Mouse (Mus musculus) c-Kit-positive CD71-negative TER-119-negative erythroid progenitor cells, embryonic 14.5 days (primary cell): ENCODE measurements around the gene Iqck.

Experiments used
- DNase-seq: peaks from one replicate; pipeline ENCODE4 v3.0.0-alpha.2; 2013; ENCODE audit warnings: low read depth

Gene Iqck

DNA sequence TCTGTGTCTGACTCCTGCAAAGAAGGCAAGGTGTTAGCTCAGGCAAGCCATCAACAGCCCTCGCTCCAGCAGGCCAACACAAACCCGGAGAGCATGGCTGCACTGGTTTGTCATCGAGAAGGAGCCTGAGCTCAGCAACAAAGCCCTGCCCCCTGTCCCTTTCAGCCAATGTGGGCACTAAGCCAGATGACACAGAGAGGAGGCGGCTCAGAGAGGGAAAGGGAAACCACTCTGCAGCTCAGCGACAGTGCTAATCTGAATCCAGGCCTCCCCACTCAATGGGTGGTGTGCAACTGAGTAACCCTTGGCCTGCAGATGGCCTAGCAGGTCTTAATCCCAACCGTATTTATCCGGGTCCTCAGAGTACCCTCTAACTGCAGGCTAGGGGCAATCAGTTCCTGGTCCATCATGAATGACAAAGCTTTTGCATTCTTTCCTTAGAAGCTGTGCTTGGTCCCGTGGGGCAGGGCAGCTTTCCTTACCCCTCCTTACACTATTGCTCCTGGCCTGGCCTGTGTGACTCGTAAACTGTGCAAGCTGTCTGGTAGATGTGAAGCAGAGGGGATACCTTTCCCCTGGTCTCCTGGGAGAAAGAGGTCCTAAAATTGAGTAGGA is 4.8 kb upstream of the Iqck start:
- DNase-seq: no peak

DNA sequence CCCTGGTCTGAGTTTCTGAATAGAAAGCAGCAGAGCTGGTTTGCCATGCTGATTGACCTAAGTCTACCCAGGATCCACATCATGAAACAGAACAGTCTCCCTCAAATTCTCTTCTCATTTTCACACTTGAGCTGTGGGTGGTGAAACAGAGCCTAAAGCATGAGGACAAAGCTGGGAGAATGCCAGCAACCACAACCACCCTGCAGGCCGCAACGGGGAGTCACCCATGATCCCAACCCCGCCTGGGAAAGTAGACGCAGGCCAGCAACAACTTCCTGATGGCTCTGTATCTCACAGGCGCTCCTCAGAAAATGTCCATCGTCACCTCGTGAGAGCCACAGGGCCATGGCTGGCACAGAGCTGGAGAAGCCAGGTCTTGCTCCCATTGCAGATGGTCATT is 4.0 kb upstream of the Iqck start:
- no peak for DNase-seq

- DNase-seq: no peak
Measured at GRCm38 (mm10) chr7:118852611-118853010, 2.9 kb upstream of the Iqck start.

DNA sequence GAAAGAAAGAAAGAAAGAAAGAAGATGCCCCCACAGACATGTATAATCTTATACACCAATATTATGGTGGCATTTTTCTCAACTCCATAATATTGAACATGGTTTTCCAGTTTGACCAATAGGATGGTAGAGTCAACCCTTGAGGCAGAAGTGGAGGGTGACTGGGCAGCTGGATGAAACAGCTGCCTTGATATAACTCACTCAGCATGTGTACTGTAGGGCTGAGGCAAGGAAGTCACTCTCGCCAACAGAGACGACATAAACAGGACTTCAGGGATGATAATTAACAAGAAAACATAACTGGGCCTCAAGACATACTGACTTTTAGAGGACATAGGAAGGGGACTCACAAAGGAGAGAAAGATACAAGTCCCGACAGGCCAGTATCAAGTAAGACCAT is 946 bp upstream of the Iqck start:
- no peak for DNase-seq

GRCm38 (mm10) chr7:118855877-118856304 is 339 bp downstream of the Iqck start, which contains the start of gene Knop1:
TSS of gene Knop1 (minus strand) at chr7:118856254.
- DNase-seq: no peak

DNA sequence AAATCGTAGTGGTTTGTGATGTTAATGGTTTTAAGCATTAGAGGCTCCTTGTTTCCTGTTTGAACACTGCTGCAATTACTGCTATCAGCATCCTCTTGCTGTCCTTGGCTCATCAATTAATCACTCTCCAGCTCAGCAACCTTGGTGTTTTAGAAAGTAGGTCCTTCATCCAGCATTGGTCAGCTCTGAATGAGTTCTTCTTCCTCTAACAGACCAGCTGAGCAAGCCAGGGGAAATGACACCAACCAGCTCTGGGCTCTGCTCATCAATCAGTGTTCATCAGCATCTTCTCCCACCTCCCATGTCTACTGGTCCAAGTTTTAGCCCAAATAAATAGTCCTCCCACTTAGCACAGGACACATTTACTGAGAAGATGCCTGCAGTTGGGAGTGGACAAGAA is 3.1 kb downstream of the Iqck start:
- DNase-seq: no peak

DNA sequence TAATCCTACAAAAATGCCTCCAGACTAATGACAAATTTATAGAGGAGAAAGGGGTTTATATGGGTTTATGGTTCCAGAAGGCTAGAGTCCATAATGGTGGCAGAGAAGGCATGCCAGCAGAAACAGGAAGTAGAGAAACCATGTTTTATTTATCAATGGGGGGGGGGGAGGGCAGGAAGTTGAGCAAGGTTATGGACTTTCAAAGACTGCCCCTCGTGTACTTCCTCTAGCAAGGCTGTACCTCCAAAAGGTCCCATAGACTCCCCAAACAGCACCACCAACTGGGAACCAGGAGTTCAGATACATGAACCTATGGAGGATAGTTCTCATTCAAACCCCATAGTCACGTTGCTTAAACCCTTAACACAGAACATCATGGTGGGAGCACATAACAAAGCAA is 9.8 kb downstream of the Iqck start:
- no peak for DNase-seq

DNA sequence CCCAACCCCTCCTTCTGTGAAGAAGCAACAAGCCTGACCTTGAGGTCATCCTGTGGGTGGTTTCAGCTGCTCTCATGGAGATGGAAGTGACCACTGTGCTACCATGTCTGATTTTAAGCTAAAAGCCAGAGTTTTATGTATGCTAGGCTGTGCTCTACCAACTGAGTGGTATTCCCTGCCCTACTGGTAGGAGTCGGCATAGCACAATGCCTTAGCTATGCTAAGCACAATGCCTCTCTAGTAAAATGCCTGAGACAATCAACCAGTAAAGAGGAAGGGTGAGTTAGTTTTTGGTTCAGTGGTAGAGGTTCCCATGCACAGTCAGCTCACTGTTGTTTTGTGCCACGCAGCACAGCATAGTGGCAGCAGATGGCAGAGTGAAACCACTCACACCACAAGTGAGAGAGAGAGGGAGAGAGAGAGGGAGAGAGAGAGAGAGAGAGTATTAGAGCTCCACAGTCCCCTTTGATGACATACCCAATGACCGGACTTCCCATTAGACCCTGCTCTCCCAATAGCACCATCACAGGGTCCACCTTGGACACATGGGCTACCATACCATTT is 24.0 kb downstream of the Iqck start:
- DNase-seq: no peak

DNA sequence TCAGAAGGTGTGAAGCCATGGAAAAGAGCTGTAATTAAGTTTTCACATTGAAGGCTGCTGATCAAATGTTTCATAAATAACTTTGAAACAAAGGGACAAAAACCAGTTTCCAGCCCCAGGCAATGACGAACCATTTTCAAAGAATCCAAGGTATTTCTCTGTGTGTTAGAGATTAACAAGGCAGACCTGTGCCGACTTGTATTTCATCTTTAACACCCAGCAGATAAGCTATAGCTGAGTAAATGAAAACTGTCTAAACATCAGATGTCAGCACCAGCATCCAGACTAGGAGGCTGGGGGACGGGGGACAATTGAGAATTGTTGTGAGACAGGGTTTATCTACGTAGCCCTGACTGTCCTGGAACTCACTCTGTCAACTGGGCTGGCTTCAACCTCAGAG is 28.4 kb downstream of the Iqck start:
- no peak for DNase-seq

DNA sequence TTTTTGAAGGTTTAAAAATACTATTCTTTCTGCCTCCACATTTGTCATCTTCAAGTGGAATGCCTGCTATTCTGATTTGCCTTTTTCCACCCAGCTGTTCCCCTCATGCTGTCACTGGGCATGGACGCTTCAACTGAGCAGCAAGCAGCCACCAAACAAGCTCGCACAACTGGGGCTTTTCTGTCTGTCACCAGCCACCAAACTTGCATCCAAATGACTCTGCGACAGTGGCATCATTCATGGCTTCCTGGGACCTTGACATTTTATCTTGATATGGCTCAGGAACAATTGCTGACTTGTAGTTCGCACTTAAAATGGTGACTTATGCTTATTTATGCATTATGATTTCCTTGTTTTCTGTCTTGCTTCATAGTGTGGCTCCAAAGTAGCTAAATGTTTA is 29.4 kb downstream of the Iqck start:
- DNase-seq: no peak

- no peak for DNase-seq
Measured at GRCm38 (mm10) chr7:118887303-118888055, 31.9 kb downstream of the Iqck start.

DNA sequence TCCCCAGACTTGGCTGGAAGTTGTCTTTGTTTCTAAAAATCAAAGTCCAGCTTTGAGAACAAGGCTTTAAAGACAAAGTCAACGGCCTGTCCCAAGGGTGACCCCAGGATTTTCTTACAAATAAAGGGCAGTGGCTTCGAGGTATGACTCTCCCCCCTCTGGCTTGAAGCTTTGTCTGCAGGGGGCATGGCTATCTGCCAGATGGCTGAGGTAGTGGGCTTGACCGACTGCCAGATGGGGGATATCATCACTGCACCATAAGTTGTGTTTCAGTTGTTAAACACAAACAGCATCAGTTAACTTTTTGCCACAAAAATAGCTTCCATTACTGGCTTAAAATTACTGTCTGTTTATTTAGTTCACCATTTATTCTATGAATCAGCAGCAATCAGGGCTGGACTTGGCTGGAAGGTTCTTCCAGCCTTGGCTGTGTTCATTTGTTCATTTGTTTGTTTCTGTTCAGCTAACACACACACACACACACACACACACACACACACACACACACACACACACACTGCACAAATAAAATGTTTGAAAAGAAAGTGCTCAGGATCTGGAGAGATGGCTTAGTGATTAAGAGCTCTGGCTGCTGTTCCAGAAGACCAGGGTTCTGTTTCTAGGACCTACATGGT is 33.6 kb downstream of the Iqck start:
- DNase-seq: no peak

GRCm38 (mm10) chr7:118895469-118896450 is 40.2 kb downstream of the Iqck start:
- DNase-seq: no peak

- DNase-seq: no peak
Measured at GRCm38 (mm10) chr7:118898063-118898462, 42.5 kb downstream of the Iqck start.

- no peak for DNase-seq
Measured at GRCm38 (mm10) chr7:118900090-118900489, 44.5 kb downstream of the Iqck start.

DNA sequence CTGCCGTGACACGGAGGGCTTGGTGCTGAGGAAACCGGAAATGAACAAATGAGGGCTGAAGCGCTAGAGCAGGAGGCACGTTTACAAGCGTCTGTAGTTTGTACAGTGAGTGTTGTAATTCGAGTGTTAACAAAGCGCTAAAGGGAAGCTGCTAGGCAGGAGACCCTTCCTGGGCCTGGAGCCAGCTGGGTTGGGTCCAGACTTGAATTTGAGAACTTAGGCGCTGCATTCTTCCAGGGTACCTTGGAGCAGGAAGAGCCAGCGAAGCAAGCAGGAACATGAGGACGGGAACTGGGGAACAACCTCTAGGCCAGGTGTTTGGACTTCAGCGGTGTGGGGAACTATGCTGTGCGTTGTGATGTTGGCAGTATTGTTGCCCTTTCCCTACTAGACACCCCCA is 47.4 kb downstream of the Iqck start:
- no peak for DNase-seq

DNA sequence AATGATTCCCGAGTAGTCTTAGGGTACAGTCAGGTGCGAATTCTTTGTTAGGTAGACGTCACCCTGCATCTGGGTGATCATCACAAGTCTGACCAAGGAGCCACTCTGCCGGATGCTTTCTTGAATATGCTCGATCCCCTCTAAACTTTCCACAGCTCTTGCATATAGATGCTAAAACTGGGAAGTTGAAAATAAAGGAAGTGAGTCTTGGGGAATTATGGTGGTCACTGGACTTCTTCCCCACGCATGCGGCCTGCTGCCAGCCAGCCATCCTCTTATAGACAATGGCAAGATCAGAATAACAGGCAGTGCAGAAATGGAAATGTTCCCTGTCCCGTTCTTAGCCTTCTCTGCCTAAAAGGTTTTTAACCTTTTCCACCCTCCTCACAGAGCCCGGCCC is 48.3 kb downstream of the Iqck start:
- no peak for DNase-seq

GRCm38 (mm10) chr7:118904530-118904929 is 49.0 kb downstream of the Iqck start:
- no peak for DNase-seq

DNA sequence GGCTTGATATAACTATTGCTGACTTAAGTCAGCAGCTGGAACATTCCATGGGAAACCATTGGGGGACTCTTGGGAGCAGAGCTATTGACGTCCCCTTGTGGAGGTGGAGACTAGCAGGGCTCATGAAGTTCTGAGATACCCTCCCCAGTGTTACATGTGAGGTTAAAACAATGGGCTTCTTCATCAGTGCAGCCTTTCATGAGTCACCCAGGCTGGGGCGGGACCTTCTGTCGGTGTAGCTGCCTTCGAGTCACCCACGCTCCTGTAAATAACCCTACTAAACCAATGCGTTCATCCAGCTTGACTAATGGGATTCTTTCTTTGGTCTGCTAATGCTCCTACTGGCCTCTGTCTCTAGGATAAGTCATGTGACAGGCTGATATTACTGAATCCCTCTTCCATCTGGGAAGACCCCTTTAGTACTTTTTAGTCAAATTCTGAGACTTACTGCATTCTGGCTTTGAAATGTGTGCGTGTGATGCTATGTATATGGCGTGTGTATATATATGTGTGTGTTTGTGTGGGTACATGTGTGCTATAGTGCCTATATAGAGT is 53.5 kb downstream of the Iqck start:
- no peak for DNase-seq

DNA sequence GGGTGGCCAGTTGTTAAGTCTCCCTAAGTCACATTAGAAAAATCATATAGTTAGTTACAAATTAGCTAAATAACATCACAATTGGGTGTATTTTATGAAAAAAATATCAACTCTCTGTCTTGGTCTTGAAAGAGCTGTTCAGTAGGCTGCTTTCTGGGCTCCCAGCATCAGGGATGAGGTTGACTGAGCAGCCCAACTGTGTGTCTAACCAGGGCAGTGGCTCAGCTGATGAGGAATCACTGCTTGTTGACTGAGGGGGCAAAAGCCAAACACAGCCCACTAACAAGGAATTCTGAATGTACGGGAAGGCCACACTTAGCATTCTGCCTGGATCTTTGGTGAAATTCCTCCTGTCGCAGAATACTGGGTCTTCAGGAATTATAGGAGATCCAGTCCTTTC is 54.9 kb downstream of the Iqck start:
- DNase-seq: no peak

DNA sequence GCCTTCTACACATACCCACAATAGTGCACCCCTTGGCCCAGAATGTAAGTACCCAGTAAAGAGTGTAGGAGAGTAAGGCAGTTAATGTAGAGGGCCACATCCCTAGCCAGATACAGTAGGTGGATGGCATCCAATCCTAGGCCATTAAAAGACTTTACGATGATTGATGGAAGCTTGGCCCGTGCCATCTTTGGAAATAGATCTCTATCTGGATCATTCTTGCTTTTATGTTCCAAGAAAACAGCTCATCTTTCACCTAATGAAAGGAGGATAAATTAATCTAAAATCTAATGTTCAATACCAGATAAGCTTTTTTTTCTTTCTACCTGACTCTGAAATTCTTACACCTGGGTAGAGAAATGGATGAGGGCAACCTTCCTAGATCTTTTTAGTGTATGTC is 55.6 kb downstream of the Iqck start:
- DNase-seq: no peak

GRCm38 (mm10) chr7:118911571-118911970 is 56.0 kb downstream of the Iqck start:
- DNase-seq: no peak
